Mouse (Mus musculus) small intestine, adult 2 months (tissue): Measurements from ENCODE around the gene Afdn.
A peak's percentile ranks its signal among the peaks of the same experiment; 100 is the strongest.

Experiments used
- CTCF ChIP-seq: fragments of 200-500 bp; IDR thresholded peaks from 2 replicates; pipeline ENCODE4 v1.5.1; 2012; ENCODE audit warnings: low read depth, mild to moderate bottlenecking, control low read depth, inconsistent platforms, low read length, moderate library complexity, mixed read lengths; ENCODE audit not compliant: insufficient replicate concordance, insufficient read length; ENCODE audit errors: extremely low read depth
- POLR2A ChIP-seq: fragments of 200-500 bp; IDR thresholded peaks from 2 replicates; pipeline ENCODE4 v1.6.1; 2012; ENCODE audit warnings: low read depth, mild to moderate bottlenecking, control low read depth, inconsistent platforms, low read length, moderate library complexity

DNA sequence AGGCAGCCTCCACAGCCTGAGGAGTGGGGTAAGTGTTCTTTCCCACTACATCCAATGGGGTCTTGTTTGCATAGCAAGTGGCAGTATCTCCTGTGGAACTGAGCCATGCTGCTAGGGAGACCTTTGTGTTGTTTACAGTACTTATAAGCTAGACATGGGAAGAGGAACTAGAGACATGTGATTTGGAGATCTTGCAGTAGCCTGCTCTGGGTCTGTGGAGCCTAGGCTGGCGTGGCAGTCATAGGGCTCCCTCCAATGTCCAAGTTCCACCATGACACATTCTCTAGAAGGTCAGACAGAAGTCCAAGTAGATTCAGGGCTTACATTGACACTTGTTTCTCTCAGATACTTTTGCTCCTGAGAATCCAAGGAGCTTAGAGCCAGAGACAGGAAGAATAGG lies 180.1 kb downstream of the Afdn start:
- TF ChIP-seq CTCF (0 out of 2 replicates have a peak, but pooled peaks have one; percentile 23), POLR2A (no peak)
